Mouse (Mus musculus) midbrain, embryonic 11.5 days (tissue): ENCODE data around the gene Atp6v0e. TPM values are rescaled to one million over a fixed set of nuclear protein-coding genes. Genes with fewer than 3 reads are reported as not detected.

ENCODE experiments used
- ATAC-seq: fragments of 200-750 bp; cut with Nextera tagmentation; 2 replicates; pipeline ENCODE4 v1.8.0; 2017; ENCODE audit warnings: moderate TSS enrichment, moderate library complexity; ENCODE audit not compliant: low FRiP score
- DNase-seq: peaks from one replicate; pipeline ENCODE4 v3.0.0; 2015; ENCODE audit warnings: low spot score; ENCODE audit errors: missing footprints
- H3K27ac ChIP-seq: fragments of 300-500 bp; sonication (generic); 2 replicates; pipeline ENCODE4 v1.5.1; 2014; ENCODE audit warnings: low read depth, low read length
- H3K27me3 ChIP-seq: fragments of 300-500 bp; sonication (generic); 2 replicates; pipeline ENCODE4 v1.6.1; 2014; ENCODE audit warnings: mild to moderate bottlenecking, low read length, moderate library complexity, mixed read lengths; ENCODE audit not compliant: control insufficient read depth, insufficient read depth
- H3K36me3 ChIP-seq: fragments of 300-500 bp; sonication (generic); 2 replicates; pipeline ENCODE4 v1.6.1; 2014; ENCODE audit warnings: mild to moderate bottlenecking, low read length, moderate library complexity, mixed read lengths; ENCODE audit not compliant: control insufficient read depth, insufficient read depth
- H3K4me1 ChIP-seq: fragments of 300-500 bp; sonication (generic); 2 replicates; pipeline ENCODE4 v1.6.1; 2014; ENCODE audit warnings: low read length; ENCODE audit not compliant: control insufficient read depth, insufficient read depth
- H3K4me2 ChIP-seq: fragments of 300-500 bp; sonication (generic); 2 replicates; pipeline ENCODE4 v1.6.1; 2014; ENCODE audit warnings: mild to moderate bottlenecking, moderate library complexity
- H3K4me3 ChIP-seq: fragments of 300-500 bp; sonication (generic); 2 replicates; pipeline ENCODE4 v1.5.1; 2014; ENCODE audit warnings: low read depth, low read length
- H3K9ac ChIP-seq: fragments of 300-500 bp; sonication (generic); 2 replicates; pipeline ENCODE4 v1.6.1; 2014; ENCODE audit warnings: low read length
- H3K9me3 ChIP-seq: fragments of 300-500 bp; sonication (generic); 2 replicates; pipeline ENCODE4 v1.6.1; 2016; ENCODE audit warnings: low read length; ENCODE audit not compliant: control insufficient read depth
- WGBS: fragments of 180-500 bp; shearing (Covaris S2); extraction: QIAGEN DNeasy Blood & Tissue Kit; methylation state at CpG from one replicate; pipeline ENCODE4 v1.1.7; 2014; 5-methylcytosine and 5-hydroxymethylcytosine counted together
- polyA plus RNA-seq: library from polyadenylated mRNA; unstranded; fragments of >200 nt; fragmentation: Nextera tagmentation; extraction: Ambion mirVana; gene quantifications from 2 replicates; pipeline ENCODE4 v1.2.1, GENCODE M21; 2014

The Atp6v0e gene
- polyA plus RNA-seq, 1 experiment from 2014 or later, result 104 TPM

- ATAC-seq, result no peak
- Histone ChIP-seq H3K4me2 (no peak overlapping the region), H3K9ac (no peak overlapping the region), H3K9me3 (no peaks in the 10 kb centered on the region), H3K4me3 (no peak overlapping the region), H3K4me1 (no peaks in the 10 kb centered on the region), H3K27ac (no peak overlapping the region), H3K36me3 (peaks cover 26% of the 10 kb centered on the region), H3K27me3 (no peaks in the 10 kb centered on the region)
- no peak for DNase-seq
- WGBS, result 91% methylated on average over 7 of the region's 7 CpGs
Measured at GRCm38 (mm10) chr17:26634539-26634938, 28.5 kb upstream of the Atp6v0e start.

- Histone ChIP-seq H3K4me3 (no peak overlapping the region), H3K27me3 (no peaks in the 10 kb centered on the region), H3K36me3 (peaks cover 25% of the 10 kb centered on the region), H3K4me1 (no peaks in the 10 kb centered on the region), H3K27ac (no peak overlapping the region), H3K4me2 (no peak overlapping the region), H3K9ac (no peak overlapping the region), H3K9me3 (no peaks in the 10 kb centered on the region)
- WGBS, result 92% methylated on average over 7 of the region's 7 CpGs
- no peak for DNase-seq
- no peak for ATAC-seq
Measured at GRCm38 (mm10) chr17:26635951-26636350, 27.1 kb upstream of the Atp6v0e start.

GRCm38 (mm10) chr17:26637851-26638250 is 25.2 kb upstream of the Atp6v0e start:
- DNase-seq (no peak), ATAC-seq (no peak)
- Histone ChIP-seq H3K4me2 (no peak overlapping the region), H3K4me3 (no peak overlapping the region), H3K27me3 (no peaks in the 10 kb centered on the region), H3K4me1 (no peaks in the 10 kb centered on the region), H3K36me3 (peaks cover 33% of the 10 kb centered on the region), H3K9ac (no peak overlapping the region), H3K27ac (no peak overlapping the region), H3K9me3 (no peaks in the 10 kb centered on the region)
- WGBS, result 75% methylated on average over 4 of the region's 4 CpGs

GRCm38 (mm10) chr17:26638655-26639054 is 24.4 kb upstream of the Atp6v0e start:
- Histone ChIP-seq H3K27me3 (no peaks in the 10 kb centered on the region), H3K9me3 (no peaks in the 10 kb centered on the region), H3K4me2 (no peak overlapping the region), H3K36me3 (peaks cover 39% of the 10 kb centered on the region), H3K27ac (no peak overlapping the region), H3K4me1 (no peaks in the 10 kb centered on the region), H3K9ac (no peak overlapping the region), H3K4me3 (no peak overlapping the region)
- peak; percentile 94 for DNase-seq
- peak; percentile 44; the same call in 1 of the 2 replicates for ATAC-seq
- 29% methylated on average over 7 of the region's 7 CpGs for WGBS

- Histone ChIP-seq H3K9me3 (no peaks in the 10 kb centered on the region), H3K36me3 (peaks cover 42% of the 10 kb centered on the region), H3K4me3 (no peak overlapping the region), H3K27me3 (no peaks in the 10 kb centered on the region), H3K27ac (no peak overlapping the region), H3K4me2 (no peak overlapping the region), H3K4me1 (peaks cover 7% of the 10 kb centered on the region), H3K9ac (no peak overlapping the region)
- WGBS, result 86% methylated on average over 2 of the region's 2 CpGs
- ATAC-seq, result no peak
- DNase-seq, result no peak
Measured at GRCm38 (mm10) chr17:26639791-26640190, 23.2 kb upstream of the Atp6v0e start.

- H3K36me3 ChIP-seq, result peaks cover 37% of the 10 kb centered on the region
- 88% methylated on average over 3 of the region's 3 CpGs for WGBS
- no peak overlapping the region for H3K27ac ChIP-seq
- H3K4me3 ChIP-seq, result no peak overlapping the region
- no peaks in the 10 kb centered on the region for H3K27me3 ChIP-seq
- no peak overlapping the region for H3K4me2 ChIP-seq
- no peaks in the 10 kb centered on the region for H3K9me3 ChIP-seq
- H3K4me1 ChIP-seq, result peaks cover 8% of the 10 kb centered on the region
- no peak for DNase-seq
- H3K9ac ChIP-seq, result no peak overlapping the region
- no peak for ATAC-seq
Measured at GRCm38 (mm10) chr17:26640286-26640740, 22.7 kb upstream of the Atp6v0e start.

GRCm38 (mm10) chr17:26643456-26643855 is 19.6 kb upstream of the Atp6v0e start:
- DNase-seq (no peak), ATAC-seq (no peak)
- Histone ChIP-seq H3K4me2 (no peak overlapping the region), H3K27ac (no peak overlapping the region), H3K4me3 (no peak overlapping the region), H3K27me3 (no peaks in the 10 kb centered on the region), H3K4me1 (peaks cover 8% of the 10 kb centered on the region), H3K36me3 (peaks cover 34% of the 10 kb centered on the region), H3K9ac (no peak overlapping the region), H3K9me3 (no peaks in the 10 kb centered on the region)
- 95% methylated on average over 8 of the region's 8 CpGs for WGBS

GRCm38 (mm10) chr17:26643993-26644392 is 19.0 kb upstream of the Atp6v0e start:
- DNase-seq (peak; percentile 79), ATAC-seq (peak; percentile 52; the same call in 1 of the 2 replicates)
- Histone ChIP-seq H3K4me2 (no peak overlapping the region), H3K9me3 (no peaks in the 10 kb centered on the region), H3K4me1 (peaks cover 8% of the 10 kb centered on the region), H3K9ac (no peak overlapping the region), H3K27me3 (no peaks in the 10 kb centered on the region), H3K36me3 (peaks cover 34% of the 10 kb centered on the region), H3K4me3 (no peak overlapping the region), H3K27ac (peak overlapping the region; percentile 54)
- WGBS, result 100% methylated on average over 2 of the region's 2 CpGs

GRCm38 (mm10) chr17:26644509-26645410 is 18.3 kb upstream of the Atp6v0e start:
- ATAC-seq (peak; percentile 74), DNase-seq (peak; percentile 94)
- no peaks in the 10 kb centered on the region for H3K27me3 ChIP-seq
- H3K4me1 ChIP-seq, result peaks cover 8% of the 10 kb centered on the region
- 71% methylated on average over 9 of the region's 9 CpGs for WGBS
- no peak overlapping the region for H3K9ac ChIP-seq
- no peak overlapping the region for H3K4me3 ChIP-seq
- peaks cover 31% of the 10 kb centered on the region for H3K36me3 ChIP-seq
- H3K27ac ChIP-seq, result peak overlapping the region; percentile 54
- H3K4me2 ChIP-seq, result no peak overlapping the region
- no peaks in the 10 kb centered on the region for H3K9me3 ChIP-seq
